Mouse (Mus musculus): Measurements from ENCODE around the gene Tmem54.

DNA sequence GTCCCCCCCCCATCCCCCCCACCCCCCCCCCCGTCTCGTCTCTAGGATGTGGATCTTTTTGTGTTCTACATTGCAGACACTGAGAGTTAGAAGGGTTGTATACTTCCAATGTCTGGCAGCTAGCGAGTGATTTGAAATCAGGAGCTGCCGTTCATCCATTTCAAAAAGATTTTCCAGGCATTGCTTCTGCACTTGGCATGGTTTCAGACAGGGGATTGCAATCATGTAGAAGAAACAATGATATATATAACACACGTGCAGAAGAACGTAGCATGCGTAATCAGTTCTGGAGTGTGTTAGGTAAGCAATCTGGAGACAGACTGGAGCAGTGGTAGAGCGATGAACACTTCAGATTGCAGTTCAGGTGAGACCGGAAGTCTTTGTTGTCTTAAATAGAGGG lies 16.8 kb downstream of the Tmem54 start:
- TF ChIP-seq CTCF (IDR thresholded peaks at IDR 0.05; ENCODE audit: control insufficient read depth, insufficient read depth, low read length) (no peak), POLR2A (IDR thresholded peaks at IDR 0.05; ENCODE audit: borderline replicate concordance, control insufficient read depth, low read depth, low read length) (no peak)
